Mouse (Mus musculus) midbrain, embryonic 11.5 days (tissue): Measurements from ENCODE around the gene Asic5. TPM values are rescaled to one million over a fixed set of nuclear protein-coding genes. Genes with fewer than 3 reads are reported as not detected.
A peak's percentile ranks its signal among the peaks of the same experiment; 100 is the strongest.

Experiments
- ATAC-seq: fragments of 200-750 bp; cut with Nextera tagmentation; 2 replicates; pipeline ENCODE4 v1.8.0; 2017; ENCODE audit warnings: moderate TSS enrichment, moderate library complexity; ENCODE audit not compliant: low FRiP score
- DNase-seq: peaks from one replicate; pipeline ENCODE4 v3.0.0; 2015; ENCODE audit warnings: low spot score; ENCODE audit errors: missing footprints
- H3K27ac ChIP-seq: fragments of 300-500 bp; sonication (generic); 2 replicates; pipeline ENCODE4 v1.5.1; 2014; ENCODE audit warnings: low read depth, low read length
- H3K27me3 ChIP-seq: fragments of 300-500 bp; sonication (generic); 2 replicates; pipeline ENCODE4 v1.6.1; 2014; ENCODE audit warnings: mild to moderate bottlenecking, low read length, moderate library complexity, mixed read lengths; ENCODE audit not compliant: control insufficient read depth, insufficient read depth
- H3K36me3 ChIP-seq: fragments of 300-500 bp; sonication (generic); 2 replicates; pipeline ENCODE4 v1.6.1; 2014; ENCODE audit warnings: mild to moderate bottlenecking, low read length, moderate library complexity, mixed read lengths; ENCODE audit not compliant: control insufficient read depth, insufficient read depth
- H3K4me1 ChIP-seq: fragments of 300-500 bp; sonication (generic); 2 replicates; pipeline ENCODE4 v1.6.1; 2014; ENCODE audit warnings: low read length; ENCODE audit not compliant: control insufficient read depth, insufficient read depth
- H3K4me2 ChIP-seq: fragments of 300-500 bp; sonication (generic); 2 replicates; pipeline ENCODE4 v1.6.1; 2014; ENCODE audit warnings: mild to moderate bottlenecking, moderate library complexity
- H3K4me3 ChIP-seq: fragments of 300-500 bp; sonication (generic); 2 replicates; pipeline ENCODE4 v1.5.1; 2014; ENCODE audit warnings: low read depth, low read length
- H3K9ac ChIP-seq: fragments of 300-500 bp; sonication (generic); 2 replicates; pipeline ENCODE4 v1.6.1; 2014; ENCODE audit warnings: low read length
- H3K9me3 ChIP-seq: fragments of 300-500 bp; sonication (generic); 2 replicates; pipeline ENCODE4 v1.6.1; 2016; ENCODE audit warnings: low read length; ENCODE audit not compliant: control insufficient read depth
- WGBS: fragments of 180-500 bp; shearing (Covaris S2); extraction: QIAGEN DNeasy Blood & Tissue Kit; methylation state at CpG from one replicate; pipeline ENCODE4 v1.1.7; 2014; 5-methylcytosine and 5-hydroxymethylcytosine counted together
- polyA plus RNA-seq: library from polyadenylated mRNA; unstranded; fragments of >200 nt; fragmentation: Nextera tagmentation; extraction: Ambion mirVana; gene quantifications from 2 replicates; pipeline ENCODE4 v1.2.1, GENCODE M21; 2014

Gene Asic5
- polyA plus RNA-seq, 1 experiment from 2014 or later: not detected

- H3K36me3 ChIP-seq: no peaks in the 10 kb centered on the region
- no peak overlapping the region for H3K9ac ChIP-seq
- 81% methylated on average over 5 of the region's 5 CpGs for WGBS
- no peak overlapping the region for H3K27ac ChIP-seq
- H3K4me3 ChIP-seq: no peak overlapping the region
- H3K4me1 ChIP-seq: no peaks in the 10 kb centered on the region
- no peaks in the 10 kb centered on the region for H3K9me3 ChIP-seq
- H3K4me2 ChIP-seq: no peak overlapping the region
- ATAC-seq: no peak
- no peaks in the 10 kb centered on the region for H3K27me3 ChIP-seq
- DNase-seq: no peak
Measured at GRCm38 (mm10) chr3:81961336-81961735, 20.8 kb upstream of the Asic5 start.

- no peak for DNase-seq
- Histone ChIP-seq H3K27ac (no peak overlapping the region), H3K4me1 (no peaks in the 10 kb centered on the region), H3K4me3 (no peak overlapping the region), H3K36me3 (no peaks in the 10 kb centered on the region), H3K9ac (no peak overlapping the region), H3K27me3 (no peaks in the 10 kb centered on the region), H3K4me2 (no peak overlapping the region), H3K9me3 (no peaks in the 10 kb centered on the region)
- 89% methylated on average over 5 of the region's 5 CpGs for WGBS
- no peak for ATAC-seq
Measured at GRCm38 (mm10) chr3:81963768-81964167, 18.3 kb upstream of the Asic5 start.

- Histone ChIP-seq H3K4me1 (no peaks in the 10 kb centered on the region), H3K27ac (no peak overlapping the region), H3K27me3 (no peaks in the 10 kb centered on the region), H3K9me3 (no peaks in the 10 kb centered on the region), H3K4me3 (no peak overlapping the region), H3K9ac (no peak overlapping the region), H3K36me3 (no peaks in the 10 kb centered on the region), H3K4me2 (no peak overlapping the region)
- DNase-seq (no peak), ATAC-seq (no peak)
- 71% methylated on average over 3 of the region's 3 CpGs for WGBS
Measured at GRCm38 (mm10) chr3:81964596-81964995, 17.5 kb upstream of the Asic5 start.

- WGBS: 85% methylated on average over 4 of the region's 4 CpGs
Measured at GRCm38 (mm10) chr3:81975607-81976006, 6.5 kb upstream of the Asic5 start.

GRCm38 (mm10) chr3:81976102-81976501 is 6.0 kb upstream of the Asic5 start, which contains the start of gene Tdo2:
Gene Tdo2 (minus strand): TSS chr3:81976202.
- H3K27ac ChIP-seq: no peak within 1 kb of the TSS
- H3K4me2 ChIP-seq: no peak within 1 kb of the TSS
- DNase-seq: no peak
- no peak within 1 kb of the TSS for H3K4me3 ChIP-seq
- H3K36me3 ChIP-seq: no peaks in the 10 kb centered on the region
- no peaks in the 10 kb centered on the region for H3K27me3 ChIP-seq
- no peak for ATAC-seq
- no peak within 1 kb of the TSS for H3K9ac ChIP-seq
- no peaks in the 10 kb centered on the region for H3K4me1 ChIP-seq
- H3K9me3 ChIP-seq: no peaks in the 10 kb centered on the region

More at GRCm38 (mm10) chr3:81975607-81976006, 6.5 kb upstream of the Asic5 start:
- ATAC-seq: no peak
- Histone ChIP-seq H3K4me1 (no peaks in the 10 kb centered on the region), H3K4me3 (no peak overlapping the region), H3K9me3 (no peaks in the 10 kb centered on the region), H3K9ac (no peak overlapping the region), H3K27me3 (no peaks in the 10 kb centered on the region), H3K4me2 (no peak overlapping the region), H3K27ac (no peak overlapping the region), H3K36me3 (no peaks in the 10 kb centered on the region)
- no peak for DNase-seq

GRCm38 (mm10) chr3:81981576-81981975 is 514 bp upstream of the Asic5 start:
- Histone ChIP-seq H3K4me1 (no peaks in the 10 kb centered on the region), H3K4me2 (no peak overlapping the region), H3K27ac (no peak overlapping the region), H3K9ac (no peak overlapping the region), H3K36me3 (no peaks in the 10 kb centered on the region), H3K4me3 (no peak overlapping the region), H3K9me3 (no peaks in the 10 kb centered on the region), H3K27me3 (no peaks in the 10 kb centered on the region)
- WGBS: 96% methylated on average over 5 of the region's 5 CpGs
- ATAC-seq: no peak
- DNase-seq: no peak

GRCm38 (mm10) chr3:81983120-81983895 is 1.2 kb downstream of the Asic5 start:
- Histone ChIP-seq H3K9me3 (no peaks in the 10 kb centered on the region), H3K4me1 (no peaks in the 10 kb centered on the region), H3K36me3 (no peaks in the 10 kb centered on the region), H3K4me3 (no peak overlapping the region), H3K9ac (no peak overlapping the region), H3K27ac (no peak overlapping the region), H3K4me2 (no peak overlapping the region), H3K27me3 (no peaks in the 10 kb centered on the region)
- DNase-seq: no peak
- no peak for ATAC-seq
- 87% methylated on average over 8 of the region's 8 CpGs for WGBS

- H3K27me3 ChIP-seq: no peaks in the 10 kb centered on the region
- H3K9ac ChIP-seq: no peak overlapping the region
- WGBS: 61% methylated on average over 1 of the region's 1 CpGs
Measured at GRCm38 (mm10) chr3:81985100-81985499, 3.0 kb downstream of the Asic5 start.

GRCm38 (mm10) chr3:81986103-81986502 is 4.0 kb downstream of the Asic5 start:
- Histone ChIP-seq H3K36me3 (no peaks in the 10 kb centered on the region), H3K27ac (no peak overlapping the region), H3K4me1 (no peaks in the 10 kb centered on the region), H3K4me3 (no peak overlapping the region), H3K9me3 (no peaks in the 10 kb centered on the region), H3K9ac (no peak overlapping the region), H3K4me2 (no peak overlapping the region), H3K27me3 (no peaks in the 10 kb centered on the region)
- ATAC-seq (no peak), DNase-seq (peak; percentile 10)
- 89% methylated on average over 2 of the region's 2 CpGs for WGBS

More at GRCm38 (mm10) chr3:81985100-81985499, 3.0 kb downstream of the Asic5 start:
- Histone ChIP-seq H3K4me3 (no peak overlapping the region), H3K27ac (no peak overlapping the region), H3K36me3 (no peaks in the 10 kb centered on the region), H3K9me3 (no peaks in the 10 kb centered on the region), H3K4me2 (no peak overlapping the region), H3K4me1 (no peaks in the 10 kb centered on the region)
- ATAC-seq (no peak), DNase-seq (no peak)
